Mouse (Mus musculus): ENCODE data around the gene Dab2. TPM values are rescaled to one million over a fixed set of nuclear protein-coding genes. Genes with fewer than 3 reads are reported as not detected.

The Dab2 gene
- polyA plus RNA-seq, 1 experiment from 2014 or later = 243 TPM

DNA sequence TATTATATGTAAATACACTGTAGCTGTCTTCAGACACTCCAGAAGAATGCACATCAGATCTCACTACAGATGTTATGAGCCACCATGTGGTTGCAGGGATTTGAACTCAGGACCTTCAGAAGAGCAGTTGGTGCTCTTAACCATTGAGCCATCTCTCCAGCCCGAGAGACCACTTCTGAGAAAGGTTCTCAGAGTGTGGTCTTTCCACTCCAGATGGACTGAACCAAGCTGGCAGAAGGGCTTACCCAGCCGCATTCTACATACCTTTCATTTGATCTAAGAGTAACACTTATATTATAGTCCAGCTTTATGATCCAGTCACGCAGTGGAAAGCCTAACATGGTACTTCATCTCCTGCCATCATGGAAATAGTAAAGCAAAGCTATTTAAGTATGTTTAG lies 92.3 kb downstream of the Dab2 start:
- Histone ChIP-seq H3K4me3 (ENCODE audit: low read depth, low read length) (no peak overlapping the region), H3K27ac (ENCODE audit: low read depth, low read length) (no peak overlapping the region), H3K27me3 (replicated peaks; ENCODE audit: control insufficient read depth, insufficient read depth, low read length) (no peaks in the 10 kb centered on the region), H3K9me3 (ENCODE audit: control insufficient read depth) (no peaks in the 10 kb centered on the region), H3K4me1 (replicated peaks; ENCODE audit: control insufficient read depth, insufficient read depth, low read length) (no peaks in the 10 kb centered on the region), H3K9ac (ENCODE audit: low read depth, low read length) (no peak overlapping the region), H3K4me2 (replicated peaks; ENCODE audit: low read depth) (no peak overlapping the region), H3K36me3 (ENCODE audit: control insufficient read depth, insufficient read depth) (peaks cover 7% of the 10 kb centered on the region; the same call in 1 of the 2 replicates)
- no peak for TF ChIP-seq CTCF (IDR thresholded peaks at IDR 0.05; ENCODE audit: low read depth)
- 91% methylated on average over 3 of the region's 3 CpGs for WGBS
- no peak for ATAC-seq

DNA sequence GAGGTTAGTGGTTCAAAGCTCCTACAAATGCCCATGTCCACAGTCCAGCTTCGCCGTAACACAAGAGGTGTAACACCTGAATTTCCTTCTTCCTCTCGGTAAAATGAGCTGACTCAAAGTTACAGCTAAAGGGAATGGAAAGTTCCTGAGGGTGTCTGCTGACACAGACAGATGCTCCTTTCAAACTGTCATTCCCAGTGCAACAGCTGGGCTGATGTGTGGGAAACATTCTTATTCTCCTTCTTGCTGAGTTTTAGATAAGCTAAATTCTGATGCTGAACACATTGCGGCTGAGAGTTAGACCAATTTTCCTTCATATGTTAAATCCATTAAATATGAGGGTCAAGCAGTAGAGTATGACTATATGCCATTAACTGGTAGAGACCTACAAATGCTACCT lies 94.0 kb downstream of the Dab2 start:
- Histone ChIP-seq H3K36me3 (ENCODE audit: control insufficient read depth, insufficient read depth) (peaks cover 7% of the 10 kb centered on the region; the same call in 1 of the 2 replicates), H3K9ac (ENCODE audit: low read depth, low read length) (no peak overlapping the region), H3K27me3 (replicated peaks; ENCODE audit: control insufficient read depth, insufficient read depth, low read length) (no peaks in the 10 kb centered on the region), H3K4me2 (replicated peaks; ENCODE audit: low read depth) (no peak overlapping the region), H3K9me3 (ENCODE audit: control insufficient read depth) (no peaks in the 10 kb centered on the region), H3K4me1 (replicated peaks; ENCODE audit: control insufficient read depth, insufficient read depth, low read length) (no peaks in the 10 kb centered on the region), H3K4me3 (ENCODE audit: low read depth, low read length) (no peak overlapping the region), H3K27ac (ENCODE audit: low read depth, low read length) (no peak overlapping the region)
- ATAC-seq = no peak
- TF ChIP-seq CTCF (IDR thresholded peaks at IDR 0.05; ENCODE audit: low read depth) = no peak
- 93% methylated on average over 4 of the region's 4 CpGs for WGBS

DNA sequence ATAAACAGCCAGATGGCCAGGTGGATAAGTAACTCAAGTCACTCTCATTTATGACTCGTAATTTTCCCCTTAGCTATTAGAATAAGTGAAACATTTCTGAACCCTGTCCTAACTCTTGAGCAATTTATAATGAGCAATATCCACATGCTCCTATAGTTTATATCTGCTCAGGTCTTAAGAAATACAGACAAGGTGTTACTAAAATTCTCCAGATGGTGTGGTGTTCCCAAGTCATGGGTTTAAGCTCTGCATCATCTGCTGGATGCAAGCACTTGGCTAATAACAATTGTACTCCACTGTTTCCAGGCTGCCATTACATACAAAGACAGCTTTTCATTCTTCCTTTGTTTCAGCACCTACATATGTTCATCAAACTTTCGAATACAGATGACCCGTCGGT lies 98.6 kb downstream of the Dab2 start:
- no peak overlapping the region for H3K4me2 ChIP-seq (replicated peaks; ENCODE audit: low read depth)
- no peak overlapping the region for H3K4me3 ChIP-seq (ENCODE audit: low read depth, low read length)
- no peak overlapping the region for H3K27ac ChIP-seq (ENCODE audit: low read depth, low read length)
- TF ChIP-seq CTCF (IDR thresholded peaks at IDR 0.05; ENCODE audit: low read depth) = no peak
- no peaks in the 10 kb centered on the region for H3K36me3 ChIP-seq (ENCODE audit: control insufficient read depth, insufficient read depth)
- no peak for ATAC-seq
- no peaks in the 10 kb centered on the region for H3K27me3 ChIP-seq (replicated peaks; ENCODE audit: control insufficient read depth, insufficient read depth, low read length)
- H3K4me1 ChIP-seq (replicated peaks; ENCODE audit: control insufficient read depth, insufficient read depth, low read length) = no peaks in the 10 kb centered on the region
- WGBS = 87% methylated on average over 4 of the region's 4 CpGs
- H3K9me3 ChIP-seq (ENCODE audit: control insufficient read depth) = no peaks in the 10 kb centered on the region
- no peak overlapping the region for H3K9ac ChIP-seq (ENCODE audit: low read depth, low read length)

DNA sequence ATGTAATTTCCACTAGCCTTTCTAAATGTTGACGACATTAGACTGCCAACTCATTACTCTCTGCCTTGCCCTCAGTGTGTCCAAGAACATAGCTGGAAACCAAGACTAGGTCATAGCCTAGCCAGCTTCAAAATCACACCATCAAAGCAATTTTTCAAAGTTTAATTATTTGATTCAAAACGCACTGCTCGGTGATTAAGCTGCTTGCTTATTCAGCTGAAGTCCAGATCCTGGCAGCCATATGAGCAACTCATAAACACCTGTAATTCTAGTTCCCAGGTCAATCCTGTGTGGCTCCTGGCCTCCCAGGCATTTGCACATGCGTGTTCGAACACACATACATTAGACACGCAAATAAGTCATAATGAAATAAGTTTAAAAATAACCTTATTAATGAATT lies 99.3 kb downstream of the Dab2 start:
- ATAC-seq = no peak
- no peak for TF ChIP-seq CTCF (IDR thresholded peaks at IDR 0.05; ENCODE audit: low read depth)
- H3K4me2 ChIP-seq (replicated peaks; ENCODE audit: low read depth) = no peak overlapping the region
- H3K9ac ChIP-seq (ENCODE audit: low read depth, low read length) = no peak overlapping the region
- H3K27ac ChIP-seq (ENCODE audit: low read depth, low read length) = no peak overlapping the region
- no peaks in the 10 kb centered on the region for H3K4me1 ChIP-seq (replicated peaks; ENCODE audit: control insufficient read depth, insufficient read depth, low read length)
- 85% methylated on average over 6 of the region's 6 CpGs for WGBS
- no peaks in the 10 kb centered on the region for H3K36me3 ChIP-seq (ENCODE audit: control insufficient read depth, insufficient read depth)
- H3K9me3 ChIP-seq (ENCODE audit: control insufficient read depth) = no peaks in the 10 kb centered on the region
- H3K27me3 ChIP-seq (replicated peaks; ENCODE audit: control insufficient read depth, insufficient read depth, low read length) = no peaks in the 10 kb centered on the region
- H3K4me3 ChIP-seq (ENCODE audit: low read depth, low read length) = no peak overlapping the region

DNA sequence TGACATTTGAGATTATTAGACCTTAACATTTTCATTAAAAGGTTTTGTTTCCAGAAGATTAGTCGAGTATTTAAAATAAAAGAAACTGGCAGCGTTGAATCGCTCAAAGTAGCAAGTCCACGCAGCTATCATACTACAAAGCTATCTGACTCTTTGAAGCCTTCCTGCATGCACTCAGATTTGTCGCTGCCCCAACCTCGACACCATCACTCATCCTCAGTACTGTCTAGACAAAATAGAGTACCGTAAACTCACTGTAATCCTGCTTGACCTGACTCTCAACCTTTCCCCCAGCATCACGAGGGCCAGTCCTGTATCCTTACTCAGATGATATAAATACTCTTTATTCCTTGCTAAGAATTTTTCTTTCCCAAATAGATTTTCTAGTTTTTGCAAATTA lies 100.5 kb downstream of the Dab2 start:
- Histone ChIP-seq H3K4me3 (ENCODE audit: low read depth, low read length) (no peak overlapping the region), H3K36me3 (ENCODE audit: control insufficient read depth, insufficient read depth) (no peaks in the 10 kb centered on the region), H3K27me3 (replicated peaks; ENCODE audit: control insufficient read depth, insufficient read depth, low read length) (no peaks in the 10 kb centered on the region), H3K9ac (ENCODE audit: low read depth, low read length) (no peak overlapping the region), H3K4me1 (replicated peaks; ENCODE audit: control insufficient read depth, insufficient read depth, low read length) (no peaks in the 10 kb centered on the region), H3K27ac (ENCODE audit: low read depth, low read length) (no peak overlapping the region), H3K9me3 (ENCODE audit: control insufficient read depth) (no peaks in the 10 kb centered on the region), H3K4me2 (replicated peaks; ENCODE audit: low read depth) (no peak overlapping the region)
- 76% methylated on average over 8 of the region's 8 CpGs for WGBS
- TF ChIP-seq CTCF (IDR thresholded peaks at IDR 0.05; ENCODE audit: low read depth) = no peak
- no peak for ATAC-seq

DNA sequence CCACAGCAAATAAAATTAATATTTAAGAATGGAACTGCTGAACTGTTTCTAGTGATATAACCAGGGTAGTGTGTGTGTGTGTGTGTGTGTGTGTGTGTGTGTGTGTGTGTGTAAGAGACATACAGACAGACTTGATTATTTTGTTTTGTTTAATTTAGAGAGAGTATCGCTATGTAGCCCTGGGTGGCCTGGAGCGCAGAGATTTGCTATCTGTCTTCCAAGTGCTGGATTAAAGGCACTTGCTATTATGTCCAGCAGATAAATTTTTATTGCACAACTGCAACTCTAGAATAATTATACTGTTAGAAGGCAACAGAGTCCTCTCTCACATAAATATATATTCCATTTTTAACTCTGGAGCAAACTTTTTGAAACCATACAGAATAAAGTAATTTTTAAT lies 102.8 kb downstream of the Dab2 start:
- Histone ChIP-seq H3K4me2 (replicated peaks; ENCODE audit: low read depth) (no peak overlapping the region), H3K4me3 (ENCODE audit: low read depth, low read length) (no peak overlapping the region), H3K27ac (ENCODE audit: low read depth, low read length) (no peak overlapping the region), H3K36me3 (ENCODE audit: control insufficient read depth, insufficient read depth) (no peaks in the 10 kb centered on the region), H3K27me3 (replicated peaks; ENCODE audit: control insufficient read depth, insufficient read depth, low read length) (no peaks in the 10 kb centered on the region), H3K4me1 (replicated peaks; ENCODE audit: control insufficient read depth, insufficient read depth, low read length) (0 out of 2 replicates have a peak, but pooled peaks cover 4% of the 10 kb centered on the region), H3K9me3 (ENCODE audit: control insufficient read depth) (no peaks in the 10 kb centered on the region), H3K9ac (ENCODE audit: low read depth, low read length) (no peak overlapping the region)
- 56% methylated on average over 2 of the region's 2 CpGs for WGBS
- TF ChIP-seq CTCF (IDR thresholded peaks at IDR 0.05; ENCODE audit: low read depth) = no peak
- no peak for ATAC-seq

DNA sequence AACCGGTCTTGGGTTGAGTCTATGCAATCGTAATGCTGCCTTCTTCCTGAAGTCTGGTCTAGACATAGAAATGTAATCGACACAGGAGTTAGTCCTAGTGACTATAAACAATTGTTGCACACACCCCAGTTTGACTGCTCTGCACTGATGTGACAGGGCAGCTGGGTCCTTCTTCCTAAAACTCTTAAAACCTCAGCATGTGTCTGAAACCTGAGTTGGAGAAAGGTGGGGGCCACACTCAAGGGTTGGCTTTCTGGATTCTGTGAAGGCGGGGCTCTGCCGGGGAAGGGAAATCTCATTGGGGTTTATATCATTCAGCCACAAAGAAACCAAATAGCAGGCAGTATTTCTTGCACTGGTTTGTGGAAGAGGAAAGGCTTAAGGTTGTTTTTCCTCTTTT lies 104.6 kb downstream of the Dab2 start:
- no peaks in the 10 kb centered on the region for H3K36me3 ChIP-seq (ENCODE audit: control insufficient read depth, insufficient read depth)
- H3K27ac ChIP-seq (ENCODE audit: low read depth, low read length) = no peak overlapping the region
- H3K4me1 ChIP-seq (replicated peaks; ENCODE audit: control insufficient read depth, insufficient read depth, low read length) = 0 out of 2 replicates have a peak, but pooled peaks cover 4% of the 10 kb centered on the region
- no peak overlapping the region for H3K9ac ChIP-seq (ENCODE audit: low read depth, low read length)
- no peak overlapping the region for H3K4me3 ChIP-seq (ENCODE audit: low read depth, low read length)
- no peaks in the 10 kb centered on the region for H3K27me3 ChIP-seq (replicated peaks; ENCODE audit: control insufficient read depth, insufficient read depth, low read length)
- 85% methylated on average over 5 of the region's 5 CpGs for WGBS
- no peak for ATAC-seq
- no peak overlapping the region for H3K4me2 ChIP-seq (replicated peaks; ENCODE audit: low read depth)
- no peak for TF ChIP-seq CTCF (IDR thresholded peaks at IDR 0.05; ENCODE audit: low read depth)
- no peaks in the 10 kb centered on the region for H3K9me3 ChIP-seq (ENCODE audit: control insufficient read depth)

Data from intestine, postnatal 0 days (tissue).